Mouse (Mus musculus) hindbrain, postnatal 0 days (tissue): Measurements from ENCODE around the gene Bag3. TPM values are rescaled to one million over a fixed set of nuclear protein-coding genes. Genes with fewer than 3 reads are reported as not detected.

Experiments used
- ATAC-seq: fragments of 200-750 bp; cut with Nextera tagmentation; 2 replicates; pipeline ENCODE4 v1.8.0; 2017; ENCODE audit warnings: mild to moderate bottlenecking, moderate TSS enrichment, moderate library complexity
- DNase-seq: peaks from one replicate; pipeline ENCODE4 v3.0.0-alpha.2; 2015; ENCODE audit warnings: low spot score
- H3K27ac ChIP-seq: fragments of 300-500 bp; sonication (generic); 2 replicates; pipeline ENCODE4 v1.5.1; 2014; ENCODE audit warnings: mild to moderate bottlenecking
- H3K27me3 ChIP-seq: fragments of 300-500 bp; sonication (generic); 2 replicates; pipeline ENCODE4 v1.6.1; 2014; ENCODE audit warnings: low read length, mixed read lengths; ENCODE audit not compliant: insufficient read depth
- H3K36me3 ChIP-seq: fragments of 300-500 bp; sonication (generic); 2 replicates; pipeline ENCODE4 v1.6.1; 2014; ENCODE audit warnings: low read length, mixed read lengths; ENCODE audit not compliant: insufficient read depth
- H3K4me1 ChIP-seq: fragments of 300-500 bp; sonication (generic); 2 replicates; pipeline ENCODE4 v1.6.1; 2014; ENCODE audit warnings: antibody characterized with exemption, low read length, mixed read lengths; ENCODE audit not compliant: insufficient read depth
- H3K4me2 ChIP-seq: fragments of 300-500 bp; sonication (generic); 2 replicates; pipeline ENCODE4 v1.6.1; 2014; ENCODE audit warnings: low read depth, mild to moderate bottlenecking, low read length, moderate library complexity, mixed read lengths
- H3K4me3 ChIP-seq: fragments of 300-500 bp; sonication (generic); 2 replicates; pipeline ENCODE4 v1.5.1; 2014; ENCODE audit warnings: low read length
- H3K9ac ChIP-seq: fragments of 300-500 bp; sonication (generic); replicated peaks from 2 replicates; pipeline ENCODE4 v1.6.1; 2014; ENCODE audit warnings: mild to moderate bottlenecking, low read length, moderate library complexity, mixed read lengths
- H3K9me3 ChIP-seq: fragments of 300-500 bp; sonication (generic); 2 replicates; pipeline ENCODE4 v1.6.1; 2016; ENCODE audit warnings: low read length, mixed read lengths
- CTCF ChIP-seq: IDR thresholded peaks from 2 replicates; pipeline ENCODE4 v1.5.1; 2016; ENCODE audit warnings: antibody characterized with exemption, control low read depth, low read depth
- WGBS: fragments of 180-500 bp; shearing (Covaris S2); extraction: QIAGEN DNeasy Blood & Tissue Kit; methylation state at CpG from one replicate; pipeline ENCODE4 v1.1.7; 2014; 5-methylcytosine and 5-hydroxymethylcytosine counted together
- polyA plus RNA-seq: library from polyadenylated mRNA; unstranded; fragments of >200 nt; fragmentation: Nextera tagmentation; extraction: Ambion mirVana; gene quantifications from 2 replicates; pipeline ENCODE4 v1.2.1, GENCODE M21; 2015
- total RNA-seq: library from RNA; depleted of rRNA; stranded (reverse); fragments of >200 nt; gene quantifications from 2 replicates; pipeline ENCODE4 v1.2.3, GENCODE M21; 2014

The Bag3 gene
- total and polyA plus RNA-seq, 2 experiments from 2014 or later, result 4.7 to 6.7 TPM

DNA sequence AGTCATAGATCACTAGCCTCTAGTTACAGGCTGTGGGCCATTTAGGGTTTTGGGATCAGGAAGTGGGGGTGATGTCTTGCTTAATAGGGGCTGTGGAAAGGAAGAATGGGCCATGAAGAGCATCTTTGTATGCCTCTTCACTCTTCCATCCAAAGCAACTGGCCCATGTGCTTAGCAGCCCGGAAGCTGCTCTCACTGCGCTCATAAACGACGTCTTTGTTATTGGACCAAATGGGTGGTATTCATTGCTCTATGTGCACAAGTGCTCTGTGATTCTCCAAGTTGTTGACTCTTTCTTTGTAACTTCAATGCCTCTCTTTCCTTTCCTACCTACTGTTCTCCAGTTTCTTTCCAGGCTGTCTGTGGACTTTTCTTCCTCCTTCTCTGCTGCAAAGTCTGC lies 48.6 kb downstream of the Bag3 start:
- WGBS, result 72% methylated on average over 4 of the region's 4 CpGs
- no peak for ATAC-seq
- Histone ChIP-seq H3K27ac (no peak overlapping the region), H3K4me1 (no peaks in the 10 kb centered on the region), H3K9me3 (no peaks in the 10 kb centered on the region), H3K9ac (no peak overlapping the region), H3K36me3 (no peaks in the 10 kb centered on the region), H3K27me3 (no peaks in the 10 kb centered on the region), H3K4me2 (no peak overlapping the region), H3K4me3 (no peak overlapping the region)
- TF ChIP-seq CTCF, result no peak
- DNase-seq, result peak; percentile 18

GRCm38 (mm10) chr7:128575211-128575610 lies 51.8 kb downstream of the Bag3 start:
- DNase-seq (no peak), ATAC-seq (no peak)
- H3K4me3 ChIP-seq, result no peak overlapping the region
- no peak for TF ChIP-seq CTCF
- no peaks in the 10 kb centered on the region for H3K4me1 ChIP-seq
- H3K27me3 ChIP-seq, result no peaks in the 10 kb centered on the region
- no peaks in the 10 kb centered on the region for H3K36me3 ChIP-seq
- 87% methylated on average over 5 of the region's 5 CpGs for WGBS
- H3K27ac ChIP-seq, result no peak overlapping the region
- H3K4me2 ChIP-seq, result no peak overlapping the region
- no peak overlapping the region for H3K9ac ChIP-seq
- H3K9me3 ChIP-seq, result no peaks in the 10 kb centered on the region

DNA sequence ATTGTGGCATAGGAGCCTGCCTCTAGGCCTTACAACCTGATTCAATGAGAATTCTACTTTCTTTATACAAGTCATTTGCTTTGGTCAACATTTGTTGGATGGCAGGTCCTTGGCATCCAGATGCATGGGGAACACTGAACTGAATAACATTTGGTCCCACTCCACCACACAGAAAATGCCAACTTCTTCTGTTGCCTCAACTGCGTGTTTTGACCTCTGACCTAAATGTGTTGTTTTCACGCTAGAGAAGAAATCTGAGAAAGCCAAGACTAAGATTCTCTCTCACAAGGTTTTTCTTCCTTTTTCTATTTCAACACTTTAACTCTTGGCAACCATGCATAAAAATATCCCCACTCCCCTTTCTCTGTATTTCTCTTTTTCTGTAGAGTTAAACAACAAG lies 52.4 kb downstream of the Bag3 start:
- Histone ChIP-seq H3K27me3 (no peaks in the 10 kb centered on the region), H3K4me2 (no peak overlapping the region), H3K36me3 (no peaks in the 10 kb centered on the region), H3K9me3 (no peaks in the 10 kb centered on the region), H3K27ac (no peak overlapping the region), H3K9ac (no peak overlapping the region), H3K4me1 (no peaks in the 10 kb centered on the region), H3K4me3 (no peak overlapping the region)
- TF ChIP-seq CTCF, result no peak
- DNase-seq (no peak), ATAC-seq (no peak)
- WGBS, result 67% methylated on average over 2 of the region's 2 CpGs

DNA sequence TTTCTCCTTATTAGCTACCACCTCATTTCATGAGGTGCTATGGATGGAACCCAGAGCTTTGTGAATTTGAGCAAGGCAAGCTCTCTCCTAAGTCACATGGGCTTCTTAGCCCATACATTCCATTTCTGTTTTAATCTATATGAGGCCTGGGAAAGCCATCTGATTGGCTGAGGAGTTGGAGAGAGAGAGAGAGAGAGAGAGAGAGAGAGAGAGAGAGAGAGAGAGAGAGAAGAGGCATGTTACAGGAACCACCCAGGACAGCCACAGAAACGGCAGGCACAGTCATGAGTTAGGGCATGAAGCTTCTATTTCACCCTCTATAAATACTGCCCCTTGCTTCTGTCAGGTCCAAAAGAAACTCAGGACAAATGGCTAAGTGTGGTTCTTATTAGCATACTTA lies 54.2 kb downstream of the Bag3 start:
- DNase-seq (no peak), ATAC-seq (no peak)
- H3K4me1 ChIP-seq, result no peaks in the 10 kb centered on the region
- no peak overlapping the region for H3K4me2 ChIP-seq
- no peaks in the 10 kb centered on the region for H3K36me3 ChIP-seq
- H3K9ac ChIP-seq, result no peak overlapping the region
- H3K4me3 ChIP-seq, result no peak overlapping the region
- no peaks in the 10 kb centered on the region for H3K9me3 ChIP-seq
- no peaks in the 10 kb centered on the region for H3K27me3 ChIP-seq
- H3K27ac ChIP-seq, result no peak overlapping the region
- no peak for TF ChIP-seq CTCF
- WGBS, result 59% methylated on average over 1 of the region's 1 CpGs

DNA sequence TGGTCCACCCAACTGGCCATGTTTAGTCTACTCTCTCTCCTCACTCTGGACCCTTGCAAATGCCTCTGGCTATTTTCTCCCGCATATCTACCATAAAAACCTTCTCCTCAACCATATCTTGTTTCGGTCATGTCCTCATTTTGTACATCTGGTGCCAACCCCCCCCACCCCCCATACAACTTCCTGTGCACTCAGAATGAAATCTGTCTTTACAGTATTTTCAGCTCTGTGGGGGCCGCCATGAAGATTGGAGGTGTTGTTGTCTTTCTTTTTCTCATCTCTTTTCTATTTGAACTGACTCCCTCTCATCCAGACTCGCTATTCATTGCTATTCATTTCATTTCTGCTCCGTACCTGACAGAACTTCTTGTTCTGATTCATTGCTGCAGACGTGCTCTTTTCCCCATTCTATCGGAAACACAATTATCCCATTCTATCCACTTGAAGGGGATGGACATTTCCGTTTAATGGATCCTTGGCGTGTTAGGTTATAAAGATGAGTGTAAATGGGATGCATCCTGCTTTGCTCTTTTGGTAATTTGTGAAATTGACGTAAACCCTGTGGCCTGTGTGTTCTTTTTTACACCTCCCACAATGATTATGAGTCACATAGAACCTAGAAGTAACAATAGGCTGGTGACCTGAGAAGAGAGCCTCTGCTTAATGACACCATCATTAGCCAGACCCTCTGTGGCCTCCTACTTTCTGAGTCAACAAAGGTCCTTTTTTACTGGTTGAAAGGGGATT lies 55.0 kb downstream of the Bag3 start:
- H3K9ac ChIP-seq, result no peak overlapping the region
- no peak for TF ChIP-seq CTCF

DNA sequence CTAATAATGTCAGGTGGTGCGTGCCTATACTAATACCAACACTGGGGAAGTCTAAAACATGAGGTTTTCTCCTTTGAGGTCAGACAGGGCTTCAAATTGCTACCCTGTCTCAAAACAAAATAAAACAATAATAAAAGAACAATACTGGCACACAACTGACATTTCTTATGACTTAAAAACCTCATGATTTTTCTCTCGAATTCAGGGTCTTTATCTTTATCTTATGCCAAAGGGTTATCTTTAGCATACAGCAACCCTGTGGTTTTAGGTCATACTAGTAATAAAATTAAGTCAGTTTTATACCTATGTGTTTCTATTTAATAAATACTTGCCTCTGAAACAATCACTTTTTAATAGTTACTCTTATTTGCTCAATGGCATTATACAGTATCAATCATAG lies 56.0 kb downstream of the Bag3 start:
- H3K4me1 ChIP-seq, result no peaks in the 10 kb centered on the region
- no peak for ATAC-seq
- no peaks in the 10 kb centered on the region for H3K36me3 ChIP-seq
- no peak for TF ChIP-seq CTCF
- H3K4me3 ChIP-seq, result no peak overlapping the region
- no peak for DNase-seq
- WGBS, result 83% methylated on average over 2 of the region's 2 CpGs
- no peaks in the 10 kb centered on the region for H3K27me3 ChIP-seq
- no peaks in the 10 kb centered on the region for H3K9me3 ChIP-seq
- H3K4me2 ChIP-seq, result no peak overlapping the region
- no peak overlapping the region for H3K9ac ChIP-seq
- H3K27ac ChIP-seq, result no peak overlapping the region

More for the DNA sequence above, 55.0 kb downstream of the Bag3 start:
- no peak for ATAC-seq
- Histone ChIP-seq H3K4me3 (no peak overlapping the region), H3K27ac (no peak overlapping the region), H3K27me3 (no peaks in the 10 kb centered on the region), H3K4me2 (no peak overlapping the region), H3K36me3 (no peaks in the 10 kb centered on the region), H3K4me1 (no peaks in the 10 kb centered on the region), H3K9me3 (no peaks in the 10 kb centered on the region)
- WGBS, result 69% methylated on average over 10 of the region's 10 CpGs
- no peak for DNase-seq

DNA sequence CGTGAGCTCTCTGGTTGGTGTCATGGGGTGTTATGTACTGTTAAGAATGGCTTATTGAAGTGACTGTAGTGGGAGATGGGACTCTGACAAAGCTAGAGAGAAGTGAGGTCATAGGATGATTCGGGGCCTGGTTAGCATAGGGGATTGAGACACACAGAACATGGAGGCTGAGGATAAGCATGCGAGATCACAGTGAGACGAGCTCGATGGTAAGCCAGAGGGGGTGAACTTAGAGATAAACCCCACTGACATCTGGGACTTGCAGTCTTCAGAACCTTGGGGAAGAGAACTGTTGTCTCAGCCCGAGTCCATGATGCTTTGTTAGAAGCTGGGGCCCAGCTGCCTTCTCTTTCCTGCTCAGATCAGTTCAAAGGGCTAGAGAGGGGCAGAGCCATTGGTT lies 56.9 kb downstream of the Bag3 start:
- Histone ChIP-seq H3K4me1 (no peaks in the 10 kb centered on the region), H3K4me3 (no peak overlapping the region), H3K9me3 (no peaks in the 10 kb centered on the region), H3K36me3 (no peaks in the 10 kb centered on the region), H3K4me2 (no peak overlapping the region), H3K27ac (no peak overlapping the region), H3K27me3 (no peaks in the 10 kb centered on the region), H3K9ac (no peak overlapping the region)
- TF ChIP-seq CTCF, result no peak
- ATAC-seq (no peak), DNase-seq (no peak)
- WGBS, result 90% methylated on average over 6 of the region's 6 CpGs
